12 mouse cellular contexts compared by ENCODE assay signal in genomic region chr2:37945598-37946336, GRCm38 (mm10).
DNase-seq lines count a peak whose midpoint lies in the region; ATAC-seq and TF ChIP-seq lines count a peak whose summit lies in the region.
"Had no signal": no experiment of that assay in that cellular context is flagged by ENCODE, and none has a peak within 500 bp of the region (broad histone marks: within the 10 kb centered on the region; RNA-seq: fewer than 3 reads in every experiment).

No protein-coding gene starts in this region.

- no peak for DNase-seq in forebrain, embryonic 10.5 days (ENCODE audit: extremely low spot score, low spot score)
- DNase-seq in lung, postnatal 10 days: peak; percentile 8
- no peak for DNase-seq in lung, postnatal 4 days
- DNase-seq in midbrain, postnatal 0 days (ENCODE audit: low spot score): peak; percentile 38
- no peak for DNase-seq in T-cell, adult 2 months (ENCODE audit: low spot score)
- DNase-seq in ovary, adult 18-20 months (ENCODE audit: low spot score): no peak
- DNase-seq: cerebellum, adult 8-10 months; liver, embryonic 13.5 days; right cerebral cortex, postnatal 14 days had no signal

- WGBS in forebrain, embryonic 13.5 days: 39% methylated on average over 9 of the region's 9 CpGs
- 70% methylated on average over 9 of the region's 9 CpGs for WGBS in forebrain, embryonic 10.5 days
- WGBS in embryonic facial prominence, embryonic 15.5 days: 28% methylated on average over 9 of the region's 9 CpGs
- 36% methylated on average over 9 of the region's 9 CpGs for whole genome bisulfite sequencing in midbrain, postnatal 0 days

- peaks cover 22% of the 10 kb centered on the region for H3K4me1 ChIP-seq in forebrain, embryonic 13.5 days
- H3K4me1 ChIP-seq in forebrain, embryonic 10.5 days: peaks cover 29% of the 10 kb centered on the region
- H3K4me1 ChIP-seq in embryonic facial prominence, embryonic 15.5 days: peaks cover 12% of the 10 kb centered on the region; the same call in 1 of the 2 replicates
- no peaks in the 10 kb centered on the region for H3K4me1 ChIP-seq in midbrain, postnatal 0 days (ENCODE audit: insufficient read depth, low read length)
- H3K4me1 ChIP-seq: liver, embryonic 13.5 days had no signal

- no peaks in the 10 kb centered on the region for H3K9me3 ChIP-seq in forebrain, embryonic 13.5 days (replicated peaks)
- no peaks in the 10 kb centered on the region for H3K9me3 ChIP-seq in forebrain, embryonic 10.5 days
- no peaks in the 10 kb centered on the region for H3K9me3 ChIP-seq in embryonic facial prominence, embryonic 15.5 days (replicated peaks)
- H3K9me3 ChIP-seq in midbrain, postnatal 0 days (ENCODE audit: low read length): no peaks in the 10 kb centered on the region
- H3K9me3 ChIP-seq: kidney, embryonic 15.5 days; liver, embryonic 13.5 days had no signal

- H3K27me3 ChIP-seq in forebrain, embryonic 13.5 days: no peaks in the 10 kb centered on the region
- peaks cover 14% of the 10 kb centered on the region; the same call in 1 of the 2 replicates for H3K27me3 ChIP-seq in forebrain, embryonic 10.5 days (ENCODE audit: poor library complexity, severe bottlenecking)
- no peaks in the 10 kb centered on the region for H3K27me3 ChIP-seq in embryonic facial prominence, embryonic 15.5 days
- no peaks in the 10 kb centered on the region for H3K27me3 ChIP-seq in midbrain, postnatal 0 days (ENCODE audit: insufficient read depth, low read length)
- H3K27me3 ChIP-seq: kidney, embryonic 15.5 days; liver, embryonic 13.5 days had no signal

- no peak overlapping the region for H3K4me2 ChIP-seq in forebrain, embryonic 13.5 days
- H3K4me2 ChIP-seq in embryonic facial prominence, embryonic 15.5 days (replicated peaks): peak overlapping the region; percentile 6; the same call in 1 of the 2 replicates
- H3K4me2 ChIP-seq in midbrain, postnatal 0 days (ENCODE audit: low read depth, low read length, poor library complexity, severe bottlenecking): no peak overlapping the region
- H3K4me2 ChIP-seq: kidney, embryonic 15.5 days; liver, embryonic 13.5 days had no signal

- H3K36me3 ChIP-seq in forebrain, embryonic 13.5 days (ENCODE audit: poor library complexity, severe bottlenecking): no peaks in the 10 kb centered on the region
- H3K36me3 ChIP-seq in forebrain, embryonic 10.5 days (replicated peaks): 0 out of 2 replicates have a peak, but pooled peaks cover 7% of the 10 kb centered on the region
- H3K36me3 ChIP-seq in embryonic facial prominence, embryonic 15.5 days: no peaks in the 10 kb centered on the region
- H3K36me3 ChIP-seq in midbrain, postnatal 0 days (ENCODE audit: insufficient read depth, low read length): 0 out of 2 replicates have a peak, but pooled peaks cover 3% of the 10 kb centered on the region
- H3K36me3 ChIP-seq: kidney, embryonic 15.5 days; liver, embryonic 13.5 days had no signal

- peak; percentile 67 for ATAC-seq in forebrain, embryonic 13.5 days
- ATAC-seq in embryonic facial prominence, embryonic 15.5 days (ENCODE audit: insufficient number of reproducible peaks, low FRiP score, low TSS enrichment, low read depth): no peak
- ATAC-seq in midbrain, postnatal 0 days (ENCODE audit: low FRiP score): no peak

- H3K4me3 ChIP-seq in forebrain, embryonic 13.5 days: no peak overlapping the region
- no peak overlapping the region for H3K4me3 ChIP-seq in forebrain, embryonic 10.5 days
- no peak overlapping the region for H3K4me3 ChIP-seq in embryonic facial prominence, embryonic 15.5 days (replicated peaks)
- no peak overlapping the region for H3K4me3 ChIP-seq in midbrain, postnatal 0 days (ENCODE audit: low read depth, low read length)
- H3K4me3 ChIP-seq: kidney, embryonic 15.5 days; liver, embryonic 13.5 days had no signal

- TF ChIP-seq CTCF in midbrain, postnatal 0 days (IDR thresholded peaks at IDR 0.05): no peak

- H3K9ac ChIP-seq in forebrain, embryonic 13.5 days: no peak overlapping the region
- no peak overlapping the region for H3K9ac ChIP-seq in embryonic facial prominence, embryonic 15.5 days
- H3K9ac ChIP-seq in midbrain, postnatal 0 days (replicated peaks; ENCODE audit: low read length, poor library complexity, severe bottlenecking): no peak overlapping the region
- H3K9ac ChIP-seq: kidney, embryonic 15.5 days; liver, embryonic 13.5 days had no signal

- H3K27ac ChIP-seq in forebrain, embryonic 13.5 days: peak overlapping the region; percentile 69
- no peak overlapping the region for H3K27ac ChIP-seq in forebrain, embryonic 10.5 days
- H3K27ac ChIP-seq in embryonic facial prominence, embryonic 15.5 days (replicated peaks): peak overlapping the region; percentile 34; the same call in 1 of the 2 replicates
- no peak overlapping the region for H3K27ac ChIP-seq in midbrain, postnatal 0 days (ENCODE audit: low read depth, low read length)
- H3K27ac ChIP-seq: kidney, embryonic 15.5 days; liver, embryonic 13.5 days had no signal

Comparison
In these comparisons a context has a peak if more than half of its experiments do, and no peak if none do; other contexts are left out.
1. H3K27ac ChIP-seq: peak in forebrain, embryonic 13.5 days (single experiment) and embryonic facial prominence, embryonic 15.5 days (single experiment); none in forebrain, embryonic 10.5 days (single experiment) and midbrain, postnatal 0 days (single experiment).
2. DNase-seq: peak in lung, postnatal 10 days (single experiment) and midbrain, postnatal 0 days (single experiment); none in forebrain, embryonic 10.5 days (single experiment), lung, postnatal 4 days (0 of 2), T-cell, adult 2 months (single experiment) and ovary, adult 18-20 months (single experiment).